Mouse (Mus musculus): Measurements from ENCODE around the gene Egfem1.

The Egfem1 gene

GRCm38 (mm10) chr3:29563171-29563570, 481.3 kb downstream of the Egfem1 start:
- in situ Hi-C loops (cut with MboI, MseI), result no loop called here

GRCm38 (mm10) chr3:29578055-29578860, 496.4 kb downstream of the Egfem1 start:
- in situ Hi-C loops (cut with MboI, MseI), result no loop called here

DNA sequence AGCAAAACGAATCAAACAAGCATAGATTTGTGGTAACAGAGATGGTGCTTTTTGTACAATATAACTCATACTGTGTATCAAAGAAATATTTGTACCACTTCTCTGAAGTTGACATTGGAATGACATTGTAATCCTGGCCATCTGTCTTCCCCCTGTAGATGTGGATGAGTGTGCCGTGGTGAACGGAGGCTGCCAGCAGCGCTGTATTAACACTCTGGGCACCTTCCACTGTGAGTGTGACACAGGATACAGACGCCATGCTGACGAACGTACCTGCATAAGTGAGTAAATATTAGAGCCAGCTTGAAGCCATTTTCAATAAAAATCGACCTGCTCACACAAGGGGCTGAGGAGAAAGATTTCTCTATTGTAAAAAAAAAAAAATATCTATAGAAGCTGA, 500.9 kb downstream of the Egfem1 start:
- in situ Hi-C loops (cut with MboI, MseI), result no loop called here

DNA sequence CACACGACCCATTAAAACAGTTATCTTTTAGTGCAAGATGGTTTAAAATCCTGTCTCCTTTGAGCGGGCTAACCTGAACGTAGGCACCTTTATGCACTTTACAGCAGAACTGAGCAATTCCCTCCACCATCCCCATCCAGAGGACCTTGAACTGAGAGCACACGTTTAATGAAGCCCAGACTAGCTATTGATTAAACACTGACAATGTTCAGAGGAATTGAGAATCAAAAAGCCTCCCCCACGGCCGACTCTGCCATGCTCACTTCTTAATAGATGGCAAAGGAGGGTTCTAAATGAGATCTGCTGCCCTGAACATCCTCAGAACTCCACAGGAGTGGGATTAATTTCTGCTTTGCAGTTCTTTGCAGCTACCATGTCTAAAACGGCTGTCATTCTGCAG, 520.3 kb downstream of the Egfem1 start:
- in situ Hi-C loops (cut with MboI, MseI), result no loop called here

GRCm38 (mm10) chr3:29608713-29609112, 526.9 kb downstream of the Egfem1 start:
- in situ Hi-C loops (cut with MboI, MseI), result no loop called here

DNA sequence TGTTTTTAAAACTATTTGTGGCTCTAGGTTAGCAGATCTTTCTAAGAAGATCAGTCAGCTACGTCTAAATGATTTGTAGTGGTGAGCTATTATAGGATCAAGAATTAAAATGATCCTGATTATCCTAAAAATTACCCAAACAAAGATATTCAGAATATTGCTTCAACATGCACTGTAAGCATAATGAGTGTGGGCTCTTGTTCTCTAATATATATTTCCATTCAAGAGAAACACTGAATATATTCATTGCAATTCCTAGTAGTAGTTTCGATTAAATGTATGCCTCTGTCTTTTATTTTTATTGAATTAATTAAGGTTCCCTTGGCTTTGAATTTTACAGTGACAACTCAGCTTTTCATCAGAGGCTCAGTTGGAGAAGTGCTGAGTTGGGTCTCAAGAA, 527.4 kb downstream of the Egfem1 start:
- in situ Hi-C loops (cut with MboI, MseI), result no loop called here

- in situ Hi-C loops (cut with MboI, MseI), result no loop called here
These were observed 537.8 kb downstream of the Egfem1 start for GRCm38 (mm10) chr3:29619586-29619985.

- in situ Hi-C loops (cut with MboI, MseI), result no loop called here
These were observed 558.0 kb downstream of the Egfem1 start for GRCm38 (mm10) chr3:29639819-29640218.

DNA sequence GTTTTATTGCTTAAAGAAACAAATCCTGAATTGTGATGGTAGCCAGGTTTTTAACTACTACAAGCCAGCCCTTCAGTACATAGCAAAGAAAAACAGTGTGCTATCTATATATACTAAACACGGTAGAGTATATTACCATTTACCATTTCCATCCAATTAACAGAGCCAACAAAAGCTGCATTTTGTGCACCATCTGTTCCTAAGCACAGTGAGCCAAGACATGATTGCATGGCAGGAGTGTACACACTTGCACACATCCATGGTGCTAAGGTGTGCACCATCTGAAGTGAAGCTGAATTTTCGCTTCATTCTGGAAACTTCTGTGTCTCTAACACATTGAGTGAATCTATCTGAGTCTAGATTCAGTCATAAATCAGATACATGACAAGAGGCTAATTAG, 585.0 kb downstream of the Egfem1 start:
- in situ Hi-C loops (cut with MboI, MseI), result no loop called here

GRCm38 (mm10) chr3:29689367-29690285, 607.8 kb downstream of the Egfem1 start:
- in situ Hi-C loops (cut with MboI, MseI), result no loop called here

GRCm38 (mm10) chr3:29701126-29701525, 619.3 kb downstream of the Egfem1 start:
- in situ Hi-C loops (cut with MboI, MseI), result no loop called here

DNA sequence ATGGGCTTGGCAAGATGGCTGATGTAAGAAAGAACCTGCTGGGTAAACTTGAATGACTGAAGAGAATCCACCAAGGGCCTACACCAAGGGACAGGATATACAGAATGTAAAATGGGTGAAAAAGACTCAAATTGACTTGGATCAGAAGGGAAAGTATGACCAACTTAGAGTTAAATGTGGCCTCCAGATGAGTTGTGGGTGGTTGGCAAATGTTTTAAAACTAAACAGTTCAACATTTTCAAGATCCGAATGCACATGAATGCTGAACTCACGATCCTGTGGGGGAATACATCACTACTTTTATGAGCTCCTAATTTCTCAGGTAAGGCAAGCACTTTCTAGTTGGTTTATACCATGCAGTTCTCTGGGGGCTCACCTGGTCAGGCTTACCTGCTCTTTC, 625.0 kb downstream of the Egfem1 start:
- in situ Hi-C loops (cut with MboI, MseI), result no loop called here

DNA sequence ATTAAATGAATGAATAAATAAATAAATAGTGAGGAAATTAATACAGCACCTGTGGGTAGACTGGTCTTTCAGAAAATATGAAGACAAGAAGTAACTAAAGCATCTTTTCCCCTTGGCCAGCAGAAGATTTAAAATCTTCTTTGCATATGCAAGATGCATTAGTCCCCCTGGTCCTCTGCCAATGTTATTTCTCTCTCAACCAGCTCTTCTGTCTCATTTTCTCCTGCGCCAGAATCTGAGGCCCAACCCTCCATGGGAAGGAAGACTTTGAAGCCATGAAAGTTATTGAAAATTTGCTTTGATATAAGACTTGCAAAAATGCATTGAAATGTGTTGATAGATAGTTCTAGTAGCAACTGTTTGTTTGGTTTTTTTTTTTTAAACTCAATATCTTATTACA, 625.6 kb downstream of the Egfem1 start:
- in situ Hi-C loops (cut with MboI, MseI), result no loop called here

DNA sequence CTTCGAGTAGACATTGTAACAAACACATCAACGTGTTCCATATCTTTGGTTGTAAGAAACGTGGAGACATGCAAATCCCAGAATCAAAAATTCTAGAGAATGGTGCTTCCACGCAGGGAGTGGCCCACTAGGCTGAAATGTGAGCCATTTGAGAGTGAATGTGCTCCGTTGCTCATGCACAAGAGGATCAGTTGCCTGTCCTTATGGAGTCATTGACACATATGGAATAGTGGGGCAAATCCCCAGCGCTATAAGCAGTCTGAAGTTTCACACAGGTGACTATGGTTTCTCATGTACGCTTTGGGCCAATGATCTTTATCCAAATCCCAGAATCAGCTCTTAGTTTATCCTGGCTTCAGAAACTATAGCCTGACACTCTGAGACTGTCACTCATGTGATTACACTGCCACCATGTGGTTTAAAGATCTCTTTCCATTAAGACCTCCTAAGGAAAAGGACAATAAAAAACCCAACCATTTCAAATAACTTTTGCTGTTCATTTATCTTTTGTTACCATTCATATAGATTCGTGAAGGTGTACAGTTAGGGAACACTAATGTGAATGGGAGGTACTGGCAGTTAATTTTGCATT, 644.6 kb downstream of the Egfem1 start:
- in situ Hi-C loops (cut with MboI, MseI), result no loop called here

DNA sequence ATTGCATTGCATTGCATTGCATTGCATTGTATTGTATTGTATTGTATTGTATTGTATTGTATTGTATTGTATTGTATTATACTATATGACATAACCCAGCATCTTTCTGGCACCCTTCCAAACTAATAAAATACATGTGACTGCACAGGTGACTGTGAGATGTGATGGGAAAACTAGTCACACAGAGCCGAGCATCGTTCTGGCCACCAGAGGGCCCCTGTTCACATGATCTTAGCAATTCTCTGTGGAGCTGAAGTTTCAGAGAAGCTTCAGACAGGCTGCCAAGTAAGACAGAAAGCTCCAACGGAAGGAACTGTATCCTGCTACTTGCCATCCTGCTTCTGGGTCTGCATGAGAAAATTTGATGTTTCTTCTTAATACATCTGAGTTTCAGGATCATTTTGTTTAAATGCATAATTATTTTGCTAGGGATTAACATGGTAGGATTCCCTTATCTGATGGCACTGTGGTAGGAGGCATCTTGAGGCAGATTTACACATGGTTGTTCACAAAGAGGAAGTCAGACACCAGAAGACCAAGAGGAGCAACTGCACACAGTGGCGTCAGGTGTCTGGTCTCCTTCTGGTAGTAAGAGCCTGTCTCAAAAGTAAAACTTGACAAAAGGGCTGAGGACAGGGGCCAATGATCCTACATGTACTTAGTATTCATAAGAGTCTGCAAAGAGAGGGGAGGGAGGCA, 648.4 kb downstream of the Egfem1 start:
- in situ Hi-C loops (cut with MboI, MseI), result no loop called here

DNA sequence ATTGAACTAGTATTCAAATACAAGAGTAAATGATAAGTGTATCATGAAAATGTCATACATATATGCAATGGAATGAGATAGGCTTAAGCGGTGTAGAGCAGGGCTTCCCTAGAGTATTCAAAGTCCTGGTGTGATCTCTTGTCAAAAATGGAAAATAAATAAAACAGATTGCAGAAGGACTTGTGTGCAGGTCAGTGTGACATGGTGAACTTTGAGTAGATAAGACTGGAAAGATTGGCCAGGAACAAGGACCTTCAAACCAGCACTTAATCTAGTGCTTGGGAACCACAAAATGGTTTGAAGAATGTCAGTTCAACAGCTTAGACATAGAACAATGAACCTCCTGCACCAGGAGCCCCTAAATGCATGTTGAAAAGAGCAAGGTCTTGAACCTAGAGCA, 649.7 kb downstream of the Egfem1 start:
- in situ Hi-C loops (cut with MboI, MseI), result no loop called here

DNA sequence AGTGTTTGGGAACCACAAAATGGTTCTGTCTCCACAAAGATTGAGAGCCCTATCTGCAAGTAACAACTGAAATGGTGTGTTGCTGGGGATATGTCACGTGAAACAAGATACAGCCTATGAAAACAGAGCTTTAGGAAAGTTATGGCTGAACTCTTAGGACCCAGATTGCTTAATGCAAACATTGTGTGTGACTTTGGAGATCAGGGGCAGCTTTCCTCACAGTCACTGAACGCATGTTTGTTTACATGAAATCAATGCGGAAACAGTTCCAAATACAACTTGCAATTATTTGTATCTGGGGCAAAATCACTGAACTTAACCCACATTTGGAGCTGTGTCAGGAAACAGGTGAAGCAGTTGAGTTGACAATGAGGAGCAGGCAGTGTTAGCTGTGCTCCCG, 650.8 kb downstream of the Egfem1 start:
- in situ Hi-C loops (cut with MboI, MseI), result no loop called here

GRCm38 (mm10) chr3:29734251-29734650, 652.4 kb downstream of the Egfem1 start:
- in situ Hi-C loops (cut with MboI, MseI), result no loop called here

DNA sequence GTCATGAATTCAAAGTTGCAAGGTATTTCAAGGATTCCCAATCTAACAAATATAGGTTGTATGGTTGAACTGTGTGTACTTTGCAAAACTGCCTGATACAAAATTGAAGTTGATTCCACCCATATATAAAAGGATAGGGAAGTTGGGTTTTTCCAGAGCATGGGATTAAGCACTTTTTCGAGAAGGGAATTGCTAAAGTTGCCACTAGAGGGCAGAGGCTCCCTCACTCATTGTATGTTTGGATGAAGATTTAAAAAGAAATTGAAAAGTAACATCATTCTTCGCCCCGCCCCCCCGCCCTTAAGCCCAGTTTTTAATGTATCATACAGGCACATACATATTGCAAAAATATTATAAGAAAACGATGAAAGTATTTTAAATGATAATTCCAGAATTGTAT, 657.5 kb downstream of the Egfem1 start:
- in situ Hi-C loops (cut with MboI, MseI), result no loop called here

Data from T-helper 17 cell (primary cell).